Mouse (Mus musculus): ENCODE measurements around the gene Secisbp2.
"Not testable (repeated sequence)": the region's sequence is repeated elsewhere in the genome, so short reads cannot be mapped to it uniquely, and the experiment has no call there.

DNA sequence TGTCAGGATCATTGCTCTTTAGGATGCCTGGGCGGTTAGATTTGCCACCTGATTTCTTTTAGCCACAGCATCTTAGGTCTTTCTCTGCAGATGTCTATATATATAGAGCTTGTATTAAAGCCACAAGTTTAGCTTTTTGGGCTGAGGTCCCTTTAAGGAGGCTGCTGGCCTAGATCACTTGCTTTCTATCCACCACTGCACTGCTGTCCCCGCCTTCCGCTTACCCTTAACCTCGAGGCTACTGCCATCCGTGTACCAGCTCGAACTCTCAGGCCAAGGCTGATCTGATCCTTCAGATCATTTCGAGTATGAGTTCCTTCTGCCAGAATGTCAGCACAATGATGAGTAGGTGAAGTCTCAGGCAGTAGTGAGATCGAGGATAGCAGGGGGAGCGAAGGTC lies 16.1 kb upstream of the Secisbp2 start:
- not testable (repeated sequence) for TF ChIP-seq CTCF, POLR2A (IDR thresholded peaks at IDR 0.05; ENCODE audit: extremely low read depth, insufficient read depth, low read length)
